Mouse (Mus musculus) layer of hippocampus, adult 2 months (tissue): Measurements from ENCODE around the gene Zfp180. TPM values are rescaled to one million over a fixed set of nuclear protein-coding genes. Genes with fewer than 3 reads are reported as not detected.
"Not testable (repeated sequence)": the region's sequence is repeated elsewhere in the genome, so short reads cannot be mapped to it uniquely, and the experiment has no call there.

Experiments used
- DNase-seq, 2 experiments: peaks; one replicate each; pipeline ENCODE4 v3.0.0; 2022; ENCODE audit warnings: low spot score in 2 of 2
- H3K27ac ChIP-seq: fragments of 200-600 bp; 2 replicates; pipeline ENCODE4 v1.8.1; 2022
- H3K4me3 ChIP-seq: fragments of 200-600 bp; 2 replicates; pipeline ENCODE4 v1.8.1; 2022; ENCODE audit warnings: mild to moderate bottlenecking
- CTCF ChIP-seq: fragments of 200-600 bp; conservative IDR thresholded peaks from 2 replicates; pipeline ENCODE4 v1.8.1; 2022; ENCODE audit warnings: antibody characterized with exemption, mild to moderate bottlenecking, moderate library complexity
- long read RNA-seq, 2 experiments: library from polyadenylated mRNA; stranded (forward); transcript quantifications; one replicate each; pipeline ENCODE4 v2.0.0; 2021; ENCODE audit warnings: borderline mapping rate in 2 of 2
- total RNA-seq, 2 experiments: library from RNA; stranded (reverse); gene quantifications; 2 replicates each; pipeline ENCODE4 v1.2.3; 2021

Gene Zfp180
- total RNA-seq = 10 to 100 TPM; 44.0 to 45.5 TPM
- long read RNA-seq, experiment 1, transcript Zfp180-201 (5 exons, 3,901 nt) = major isoform, 21 of 33 reads
- long read RNA-seq, experiment 1, partial matches to known transcripts = 6 of 33 reads
- long read RNA-seq, experiment 1, other reads (novel, unspliced or antisense) = 6 of 33 reads
- long read RNA-seq, experiment 2, transcript Zfp180-201 (5 exons, 3,901 nt) = major isoform, 38 of 51 reads
- long read RNA-seq, experiment 2, partial matches to known transcripts = 10 of 51 reads
- long read RNA-seq, experiment 2, other reads (novel, unspliced or antisense) = 2 of 51 reads

DNA sequence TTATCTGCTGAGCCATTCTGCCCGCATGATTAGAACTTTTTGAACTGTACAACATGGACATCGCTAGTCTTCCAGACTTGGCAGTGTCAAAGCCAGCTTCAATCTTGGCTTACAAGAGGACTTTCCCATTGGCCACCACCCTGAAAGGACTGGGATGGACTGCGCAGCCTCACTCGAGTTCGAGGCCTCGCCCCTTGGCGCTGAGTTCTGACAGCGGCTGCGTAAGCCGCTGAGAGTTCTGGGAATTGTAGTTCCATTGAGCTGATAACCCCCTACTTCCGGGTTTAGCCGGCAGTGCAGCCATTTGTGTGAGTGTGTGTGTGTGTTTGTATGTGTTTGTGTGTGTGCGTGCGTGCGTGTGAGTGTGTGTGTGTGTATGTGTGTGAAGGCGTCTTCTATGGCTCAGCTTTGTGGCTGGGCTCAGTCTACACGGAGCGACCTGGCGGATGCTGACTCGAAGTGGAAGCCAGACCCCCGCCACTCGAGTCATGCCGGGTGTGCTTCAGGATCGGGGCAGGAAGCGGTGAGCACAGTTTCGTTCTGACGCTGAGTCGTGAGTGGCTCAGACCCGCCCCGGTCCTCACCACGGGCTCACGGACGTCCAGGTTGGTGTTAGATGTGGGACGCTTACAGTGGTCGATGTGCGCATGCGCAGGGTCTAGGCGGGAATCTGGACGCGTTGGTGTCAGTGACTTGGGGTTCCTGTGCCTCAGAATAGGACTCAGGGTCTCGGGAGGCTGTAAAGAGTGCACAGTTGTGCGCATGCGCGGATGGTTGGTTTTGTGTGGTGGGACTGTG lies at the start of gene Zfp180:
Gene Zfp180 (plus strand): TSS at position 291 of the 798 bp plus-strand sequence.
- no peak for TF ChIP-seq CTCF
- DNase-seq = peak; percentile 95 to 97
- Histone ChIP-seq H3K27ac (peak within 1 kb of the TSS; percentile 93), H3K4me3 (peak within 1 kb of the TSS; percentile 95)

GRCm38 (mm10) chr7:24052660-24053304 lies 28.9 kb upstream of the Zfp180 start, which contains the start of gene Vmn1r183:
Vmn1r183 (plus strand) TSS chr7:24053254.
- no peak within 1 kb of the TSS for H3K27ac ChIP-seq
- no peak for TF ChIP-seq CTCF
- H3K4me3 ChIP-seq = no peak within 1 kb of the TSS
- DNase-seq = no peak

GRCm38 (mm10) chr7:24074424-24074823 lies 7.3 kb upstream of the Zfp180 start:
- not testable (repeated sequence) for H3K27ac ChIP-seq, H3K4me3 ChIP-seq, DNase-seq

DNA sequence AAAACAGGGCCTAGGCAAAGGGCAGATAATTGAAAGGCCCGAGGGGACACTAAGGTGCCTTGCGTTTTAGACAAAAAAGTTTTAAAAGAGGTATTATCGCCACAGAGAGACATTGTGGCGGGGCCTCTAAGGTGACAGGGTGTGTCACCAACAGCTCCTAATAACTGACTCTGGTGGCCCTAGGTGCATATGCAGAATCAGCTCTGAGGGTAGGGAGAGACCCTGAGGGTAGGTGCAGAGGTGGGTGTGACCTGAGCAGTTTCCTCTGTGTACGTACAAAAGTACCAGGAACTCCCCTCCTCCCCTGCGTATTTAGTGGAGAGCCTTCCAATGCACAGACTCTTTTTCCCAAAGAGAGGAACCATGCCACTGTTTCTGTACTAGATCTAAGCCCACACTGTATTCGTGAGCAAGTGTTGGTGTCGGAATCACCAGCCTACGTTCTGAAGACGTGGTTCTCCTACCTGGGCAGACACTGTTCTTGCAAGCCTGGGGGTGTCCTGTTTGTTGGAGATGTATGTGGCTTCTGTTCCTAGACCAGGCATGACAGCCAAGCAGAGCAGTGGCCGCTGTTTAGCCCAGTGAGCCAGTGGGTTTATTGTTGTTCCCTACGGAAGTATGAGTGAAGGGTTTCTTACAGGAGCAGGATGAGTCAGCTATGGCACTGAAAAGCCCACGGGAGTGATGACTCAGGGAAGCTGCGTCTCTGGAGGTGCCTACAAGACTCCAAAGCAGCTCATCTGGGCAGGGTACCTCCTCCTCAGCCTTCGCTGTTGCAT lies 922 bp downstream of the Zfp180 start:
- peak overlapping the region; percentile 93; the same call in 1 of the 2 replicates for H3K27ac ChIP-seq
- H3K4me3 ChIP-seq = peak overlapping the region; percentile 95
- peak in 1 of 2 experiments; percentile 26 for DNase-seq
- TF ChIP-seq CTCF = no peak

- no peak for DNase-seq
- TF ChIP-seq CTCF = no peak
- Histone ChIP-seq H3K27ac (no peak overlapping the region), H3K4me3 (no peak overlapping the region)
These were observed 5.1 kb downstream of the Zfp180 start for GRCm38 (mm10) chr7:24086871-24087270.

- Histone ChIP-seq H3K4me3 (no peak overlapping the region), H3K27ac (no peak overlapping the region)
- no peak for DNase-seq
- no peak for TF ChIP-seq CTCF
These were observed 5.9 kb downstream of the Zfp180 start for GRCm38 (mm10) chr7:24087485-24088125.

GRCm38 (mm10) chr7:24104403-24104802 lies 22.7 kb downstream of the Zfp180 start:
- DNase-seq = no peak
- TF ChIP-seq CTCF = no peak

GRCm38 (mm10) chr7:24105144-24105703 lies 23.5 kb downstream of the Zfp180 start:
- Histone ChIP-seq H3K27ac (no peak overlapping the region), H3K4me3 (no peak overlapping the region)
- no peak for DNase-seq
- TF ChIP-seq CTCF = no peak

More at GRCm38 (mm10) chr7:24104403-24104802, 22.7 kb downstream of the Zfp180 start:
- no peak overlapping the region for H3K27ac ChIP-seq
- H3K4me3 ChIP-seq = no peak overlapping the region

DNA sequence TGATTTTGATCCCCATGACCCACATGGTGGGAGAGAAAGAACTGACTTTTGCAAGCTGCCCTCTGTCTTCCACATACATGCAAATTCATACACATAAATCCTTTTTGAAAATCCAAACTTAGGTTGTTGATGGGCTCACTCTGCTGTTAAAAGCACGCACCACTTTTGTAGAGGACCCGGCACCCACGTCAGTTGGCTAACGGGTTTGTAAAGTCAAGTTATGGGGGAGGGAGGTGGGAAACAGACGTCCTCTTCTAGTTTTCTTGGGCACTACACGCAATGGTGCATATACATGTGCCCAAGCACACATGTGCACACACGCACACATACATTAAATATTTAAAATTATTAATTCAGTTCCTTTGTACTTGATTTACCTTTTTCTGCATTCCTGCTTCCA lies 29.1 kb downstream of the Zfp180 start:
- no peak overlapping the region for H3K27ac ChIP-seq
- TF ChIP-seq CTCF = no peak
- DNase-seq = no peak

DNA sequence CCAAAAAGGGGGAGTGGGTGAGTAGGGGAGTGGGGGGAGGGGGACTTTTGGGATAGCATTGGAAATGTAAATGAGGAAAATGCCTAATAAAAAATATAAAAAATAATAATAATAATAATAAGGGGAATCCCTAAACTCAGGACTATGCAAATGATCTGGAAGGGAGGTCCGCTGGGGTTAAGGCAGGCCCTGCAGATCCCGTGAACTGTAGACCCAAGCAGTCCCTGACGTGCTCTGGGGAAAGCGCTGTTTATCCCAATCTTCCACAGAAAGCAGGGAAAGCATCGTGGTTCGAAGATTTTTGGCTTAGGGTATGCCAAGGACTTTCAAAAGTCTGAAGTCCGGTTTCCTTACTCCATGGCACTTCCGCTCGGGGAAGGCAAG lies 30.0 kb downstream of the Zfp180 start:
- Histone ChIP-seq H3K27ac (peak overlapping the region; percentile 89), H3K4me3 (peak overlapping the region; percentile 84)
- TF ChIP-seq CTCF = no peak
- no peak for DNase-seq

More for the DNA sequence above, 29.1 kb downstream of the Zfp180 start:
- no peak overlapping the region for H3K4me3 ChIP-seq

GRCm38 (mm10) chr7:24112156-24112856 lies 30.6 kb downstream of the Zfp180 start, which contains the start of gene Zfp112:
Zfp112 (plus strand) TSS chr7:24112314.
- H3K4me3 ChIP-seq = peak within 1 kb of the TSS; percentile 84
- H3K27ac ChIP-seq = peak within 1 kb of the TSS; percentile 89
- peak; percentile 80 to 90 for DNase-seq
- no peak for TF ChIP-seq CTCF
